Mouse (Mus musculus) hematopoietic multipotent progenitor cell, adult 10-12 weeks (in vitro differentiated cells): ENCODE measurements around the gene Ssrp1. TPM values are rescaled to one million over a fixed set of nuclear protein-coding genes. Genes with fewer than 3 reads are reported as not detected.

Experiments
- polyA plus RNA-seq: library from polyadenylated mRNA; stranded (reverse); fragments of >175 nt; gene quantifications from 2 replicates; pipeline ENCODE4 v1.2.3, GENCODE M21; 2012; ENCODE audit warnings: low replicate concordance

Ssrp1 gene
- 36.7 and 66.3 TPM in 2 replicates for polyA plus RNA-seq

DNA sequence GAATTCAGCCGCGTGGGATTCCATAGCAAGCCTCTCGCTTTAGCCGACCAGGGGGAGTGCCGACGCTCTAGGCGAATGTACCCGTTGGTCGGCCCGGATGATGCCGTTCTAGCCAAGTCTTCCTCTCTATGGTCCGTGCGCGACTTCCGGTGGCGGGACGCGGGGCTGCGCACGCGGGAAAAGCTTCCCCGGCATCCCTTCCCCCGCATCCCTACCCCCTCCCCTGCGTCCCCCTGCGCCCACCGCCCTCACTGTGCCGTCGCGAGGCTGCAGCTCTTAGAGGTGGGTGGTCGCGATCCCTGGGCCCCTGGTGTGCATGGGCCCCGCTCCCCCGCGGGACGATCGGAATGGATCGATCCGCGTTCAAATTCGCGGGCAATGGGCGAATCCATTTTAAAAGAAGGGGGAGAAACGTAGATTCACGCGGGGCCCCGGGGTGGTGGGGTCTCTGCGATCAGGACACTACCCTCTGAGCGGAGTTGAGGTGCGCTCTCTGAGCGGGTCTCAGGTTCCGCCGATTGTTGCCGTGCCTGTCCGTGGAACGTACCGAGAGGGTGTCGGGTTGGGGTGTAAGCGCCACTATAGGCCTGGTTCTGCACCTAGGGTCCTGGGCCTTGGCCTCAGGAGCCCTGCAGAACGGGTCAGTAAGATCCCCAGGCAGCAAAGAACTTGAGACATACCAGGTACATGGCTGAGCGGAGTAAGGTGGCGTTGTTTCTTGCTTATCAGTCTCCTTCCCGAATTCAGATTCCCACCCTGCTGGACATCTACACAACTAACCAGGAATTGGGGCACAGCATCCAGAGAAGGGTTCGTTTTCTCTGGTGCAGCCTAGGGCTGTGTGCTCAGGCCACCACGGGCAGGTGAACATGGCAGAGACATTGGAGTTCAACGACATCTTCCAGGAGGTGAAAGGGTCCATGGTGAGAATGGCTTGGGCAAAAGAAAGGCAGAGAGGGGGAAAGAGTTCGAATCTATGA, at the start of gene Ssrp1, which contains the start of gene P2rx3:
TSS of gene Ssrp1 (plus strand) at position 188 of the 980 bp plus-strand sequence.
TSS of gene P2rx3 (minus strand) at position 416 of the 980 bp plus-strand sequence.

DNA sequence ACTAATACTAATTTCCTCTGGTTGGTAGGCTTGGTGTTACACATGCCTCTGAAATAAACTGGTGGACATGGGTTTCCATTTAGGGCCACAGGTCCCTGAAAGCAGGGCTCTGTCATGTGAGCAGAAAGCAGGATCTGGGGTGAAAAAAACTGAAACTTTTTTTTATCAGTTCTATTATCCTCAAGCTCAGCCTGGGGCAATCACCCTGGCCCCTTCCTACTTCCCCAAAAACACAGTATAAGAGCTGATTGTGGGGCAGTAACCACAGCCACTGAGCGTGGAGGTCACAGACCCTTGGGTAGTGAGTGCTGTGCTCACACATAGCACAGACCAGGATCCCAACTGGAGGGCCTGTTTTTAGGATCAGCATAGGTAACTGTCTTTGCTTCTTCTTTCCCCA, 49.1 kb upstream of the Ssrp1 start, which contains the start of gene Prg3:
TSS of gene Prg3 (plus strand) at position 286 of the 400 bp plus-strand sequence.

DNA sequence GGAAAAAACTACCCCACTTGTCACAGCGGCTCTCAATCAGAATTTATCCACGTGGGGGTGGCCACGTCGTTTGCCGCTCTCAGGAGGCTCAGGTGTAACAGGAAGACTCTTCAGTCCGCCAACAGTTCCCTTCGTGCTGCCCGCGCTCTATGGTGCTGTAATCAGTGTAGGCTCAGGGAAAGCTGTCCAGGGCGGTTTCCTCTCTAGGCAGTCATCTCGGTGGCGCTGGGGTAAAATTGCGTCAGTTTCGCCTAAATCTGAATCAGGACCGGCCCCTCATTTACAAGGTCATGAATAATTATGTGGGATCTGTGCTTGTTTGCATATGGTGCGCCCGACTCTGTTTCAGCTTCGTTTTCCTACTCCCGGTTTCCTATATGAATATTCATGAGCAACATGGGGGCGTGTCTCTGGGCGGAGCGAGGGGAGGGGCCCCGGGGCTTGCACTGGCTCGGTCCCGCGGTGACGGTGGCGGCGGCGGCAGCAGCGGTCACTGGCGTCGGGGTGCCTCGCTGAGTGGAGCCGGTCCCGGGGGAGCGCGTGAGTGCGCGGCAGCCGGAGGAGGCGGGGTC, 10.6 kb downstream of the Ssrp1 start, which contains the start of gene Tnks1bp1:
TSS of gene Tnks1bp1 (plus strand) at position 427 of the 572 bp plus-strand sequence.

Other genes starting within 250 kb of the Ssrp1 start
- gene Ube2l6, start 238.4 kb upstream of the Ssrp1 start, polyA plus RNA-seq: 3.8 and 40.4 TPM in 2 replicates
- not detected in 2 replicates for gene Smtnl1, start 214.6 kb upstream of the Ssrp1 start, polyA plus RNA-seq
- gene Timm10, start 210.2 kb upstream of the Ssrp1 start, polyA plus RNA-seq: 0.77 and 11.3 TPM in 2 replicates
- 0.89 and 21.1 TPM in 2 replicates for gene Slc43a1, start 198.4 kb upstream of the Ssrp1 start, polyA plus RNA-seq
- 0.39 and 1.8 TPM in 2 replicates for gene Rtn4rl2, start 150.5 kb upstream of the Ssrp1 start, polyA plus RNA-seq
- 2.8 and 7.7 TPM in 2 replicates for gene Slc43a3, start 100.7 kb upstream of the Ssrp1 start, polyA plus RNA-seq
- gene Prg2, start 56.8 kb upstream of the Ssrp1 start, polyA plus RNA-seq: 1.1 and 1.2 TPM in 2 replicates
- 0.98 and 1.2 TPM in 2 replicates for gene Prg3, start 49.0 kb upstream of the Ssrp1 start, polyA plus RNA-seq
- 0.08 TPM in 1 of 2 replicates, not detected in the other for gene P2rx3, start 228 bp downstream of the Ssrp1 start, polyA plus RNA-seq
- 34.0 and 38.7 TPM in 2 replicates for gene Tnks1bp1, start 10.8 kb downstream of the Ssrp1 start, polyA plus RNA-seq
- 0.03 and 0.21 TPM in 2 replicates for gene Aplnr, start 99.0 kb downstream of the Ssrp1 start, polyA plus RNA-seq
- gene Lrrc55, start 160.0 kb downstream of the Ssrp1 start, polyA plus RNA-seq: 0.04 TPM in 1 of 2 replicates, not detected in the other